Mouse (Mus musculus): Measurements from ENCODE around the gene Pou6f2.

Gene Pou6f2

DNA sequence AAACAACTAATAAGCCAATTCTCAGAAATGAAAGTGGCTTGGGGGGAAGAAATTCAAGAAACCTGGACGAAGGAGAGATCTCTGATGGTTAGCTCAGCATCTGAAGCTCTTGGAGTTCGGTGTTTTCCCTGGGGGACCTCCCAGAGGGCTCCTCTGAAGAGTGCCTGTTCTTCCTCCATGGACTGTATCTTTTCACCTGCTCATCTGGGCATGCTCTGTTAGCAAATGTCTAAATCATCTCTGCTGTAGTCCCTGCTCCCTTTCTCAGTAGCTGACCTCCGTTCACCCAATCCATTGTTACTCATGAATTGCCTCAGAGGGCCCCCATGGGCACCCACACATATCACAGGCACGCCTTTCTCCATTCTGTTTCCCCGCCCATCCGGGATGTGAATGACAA is at the start of gene Pou6f2:
Pou6f2 (minus strand) TSS at position 101 of the 400 bp plus-strand sequence.
- DNase-seq, result no peak

DNA sequence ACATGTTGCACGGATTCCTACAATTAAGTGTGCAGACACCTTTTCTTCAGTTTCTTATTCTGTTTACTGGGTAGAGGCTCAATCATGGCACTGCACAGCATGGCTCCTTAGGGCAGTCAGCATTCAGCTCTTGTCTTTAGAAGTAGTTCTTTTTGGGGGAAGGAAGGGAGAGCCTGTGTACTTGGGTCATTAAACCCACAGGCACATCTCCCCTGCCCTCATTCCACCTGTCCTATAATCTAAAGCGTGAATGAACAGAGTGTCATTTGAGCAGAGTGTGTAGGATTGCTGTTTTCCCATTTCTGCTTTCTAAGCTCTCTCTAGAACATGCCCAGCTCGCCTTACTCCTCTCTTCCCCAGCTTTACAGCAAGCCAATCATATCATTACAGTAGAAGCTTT is 42.4 kb upstream of the Pou6f2 start:
- no peak for DNase-seq

DNA sequence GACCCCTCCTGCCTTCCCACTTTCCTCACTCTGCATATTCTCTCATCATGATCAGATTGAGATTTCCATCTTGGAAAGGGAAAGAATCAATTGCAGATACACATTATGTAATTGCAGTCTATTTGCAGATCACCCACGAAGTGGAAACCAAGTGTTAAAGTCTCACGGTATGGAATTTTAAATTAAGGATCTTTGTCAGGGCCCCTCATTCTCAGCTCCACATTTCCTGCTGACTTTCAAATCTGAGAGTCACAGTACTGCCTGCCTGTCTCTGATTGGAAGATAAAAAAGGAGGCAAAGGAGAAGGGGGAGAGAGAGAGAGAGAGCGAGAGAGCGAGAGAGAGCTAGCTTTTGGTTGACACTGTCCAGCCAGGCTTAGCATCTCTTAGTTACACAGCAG is 9.8 kb downstream of the Pou6f2 start:
- no peak for DNase-seq

DNA sequence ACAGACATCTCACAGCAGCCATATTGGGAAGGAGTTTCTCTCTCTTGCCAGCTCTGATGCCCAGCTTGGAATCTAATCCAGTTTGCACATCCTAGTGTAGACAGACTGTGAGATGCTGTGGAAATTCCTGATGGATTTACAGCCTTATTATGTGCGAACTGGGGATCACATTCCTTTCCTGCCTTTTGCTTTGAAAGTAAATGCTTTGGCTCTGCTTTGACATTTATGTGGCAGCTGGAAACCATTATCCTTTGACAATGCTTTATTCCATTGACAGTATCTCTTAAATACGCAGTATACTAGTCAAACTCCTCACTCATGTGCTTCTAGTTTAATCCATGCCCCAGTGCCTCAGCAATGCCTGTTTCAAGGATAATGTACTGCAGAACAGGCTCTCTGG is 34.1 kb downstream of the Pou6f2 start:
- no peak for DNase-seq

DNA sequence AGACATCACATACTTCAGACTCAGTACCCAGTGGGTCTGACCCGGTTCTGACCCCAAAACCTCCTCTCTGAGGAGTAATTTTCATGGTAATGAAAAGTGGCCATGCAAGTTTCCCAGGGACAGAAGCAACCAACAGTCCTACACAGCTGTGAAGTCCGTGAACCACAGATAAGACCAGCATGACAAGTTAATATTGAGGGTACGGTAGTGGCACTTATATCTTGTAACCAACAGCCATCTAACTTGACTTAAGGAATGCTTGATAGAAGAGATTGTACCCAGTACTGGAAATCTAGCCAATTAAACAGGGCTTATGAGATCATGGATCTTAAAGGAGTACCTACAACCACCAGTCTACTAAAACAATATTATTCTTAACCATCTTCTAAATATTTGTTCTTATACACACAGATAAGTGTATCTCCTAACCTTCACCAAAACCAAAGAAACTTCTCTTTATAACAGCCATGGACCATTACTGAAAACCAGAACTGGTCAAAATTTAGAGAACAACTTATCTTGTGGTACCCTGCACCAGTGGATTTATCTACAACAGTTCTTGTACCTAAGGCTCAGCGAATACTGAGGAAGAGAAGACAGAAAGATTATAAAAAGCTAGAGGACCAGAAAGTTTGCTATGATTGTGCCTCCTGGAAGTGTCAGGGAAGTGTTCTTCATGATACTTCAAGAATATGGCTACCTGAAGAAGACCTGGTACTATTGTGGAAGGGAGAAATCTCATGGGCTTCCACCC is 52.7 kb downstream of the Pou6f2 start:
- DNase-seq, result no peak

DNA sequence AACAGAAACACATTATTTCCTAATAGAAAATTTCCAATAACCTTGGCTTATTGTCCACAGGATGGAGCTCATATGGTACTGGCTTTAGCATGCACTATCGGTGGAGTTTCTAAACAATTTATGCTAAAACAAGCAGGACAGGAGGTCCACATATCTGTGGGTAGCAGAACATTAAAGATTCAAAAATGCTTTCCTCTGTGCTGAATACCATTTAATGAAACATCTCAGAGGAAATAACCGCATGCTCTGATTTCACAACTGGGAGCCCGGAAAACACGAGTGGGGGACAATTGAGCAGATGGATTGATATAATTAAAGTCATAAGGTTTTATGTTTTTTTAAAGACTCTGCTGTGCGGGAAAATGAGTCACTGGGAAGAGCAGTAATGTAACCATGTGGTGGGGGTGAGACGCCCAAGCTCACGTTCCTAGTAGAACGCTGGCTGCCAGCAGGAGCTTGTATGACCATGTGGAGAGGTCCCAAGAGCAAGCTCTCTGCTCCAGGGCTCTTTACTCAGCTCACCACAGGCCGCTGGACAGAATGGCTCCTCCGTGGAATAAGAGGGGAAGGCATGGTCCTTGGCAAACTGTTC is 58.5 kb downstream of the Pou6f2 start:
- DNase-seq, result no peak

DNA sequence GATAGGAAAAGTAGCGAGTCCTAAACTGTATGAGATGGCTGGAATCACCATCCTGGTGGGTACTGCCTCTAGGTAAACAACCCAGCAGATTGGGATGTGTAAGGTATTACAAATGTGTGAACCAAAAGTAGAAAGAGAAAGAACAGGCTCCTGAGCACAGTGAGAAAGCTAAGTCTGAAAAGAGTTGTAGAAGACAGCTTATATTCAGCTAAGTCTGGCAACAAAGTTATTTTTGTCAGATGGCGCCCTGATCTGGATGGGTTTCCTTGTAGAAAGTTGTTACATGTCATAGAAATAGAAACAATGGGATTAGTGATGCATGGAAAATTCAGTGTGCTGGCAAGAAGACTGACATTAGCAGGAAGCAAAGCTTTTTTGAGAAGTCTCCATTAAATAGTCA is 59.5 kb downstream of the Pou6f2 start:
- no peak for DNase-seq

DNA sequence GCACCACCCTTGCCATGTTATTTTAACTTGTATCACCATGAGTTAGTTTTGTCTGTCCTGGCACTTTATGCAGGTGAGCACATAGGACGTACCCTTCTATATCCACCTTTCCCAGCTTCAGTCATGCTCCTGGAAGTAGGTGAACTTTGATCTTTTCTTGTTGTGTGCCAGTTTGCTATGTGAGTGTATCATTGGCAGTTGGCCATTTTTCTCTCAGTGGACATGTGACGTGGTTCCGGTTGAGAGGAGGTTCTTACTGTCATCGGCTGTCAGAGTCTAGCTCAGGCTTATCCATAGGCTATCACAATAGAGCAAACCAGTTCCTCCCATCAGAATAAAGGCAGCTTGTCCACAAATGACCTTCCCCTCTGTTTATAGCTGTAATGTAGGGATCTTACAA is 63.5 kb downstream of the Pou6f2 start:
- no peak for DNase-seq

DNA sequence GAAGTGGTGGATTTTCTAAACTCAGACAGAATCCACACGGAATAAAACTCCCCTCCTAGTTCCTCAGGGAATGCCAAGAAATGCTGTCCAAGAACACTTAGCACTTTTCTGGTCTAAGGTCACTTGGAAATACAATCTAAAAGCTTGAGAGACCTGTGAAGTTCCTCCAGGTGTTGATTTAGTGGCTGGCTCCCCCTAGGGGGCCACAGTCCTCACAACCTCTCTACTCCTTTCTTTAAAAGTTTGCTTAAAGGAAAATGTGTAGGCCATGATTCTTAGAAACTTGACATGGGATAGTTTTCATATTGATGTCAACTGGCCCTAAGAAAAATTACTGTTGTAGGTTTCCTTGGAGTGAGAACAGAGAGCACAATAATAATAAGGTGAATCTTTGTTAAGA is 64.9 kb downstream of the Pou6f2 start:
- no peak for DNase-seq

DNA sequence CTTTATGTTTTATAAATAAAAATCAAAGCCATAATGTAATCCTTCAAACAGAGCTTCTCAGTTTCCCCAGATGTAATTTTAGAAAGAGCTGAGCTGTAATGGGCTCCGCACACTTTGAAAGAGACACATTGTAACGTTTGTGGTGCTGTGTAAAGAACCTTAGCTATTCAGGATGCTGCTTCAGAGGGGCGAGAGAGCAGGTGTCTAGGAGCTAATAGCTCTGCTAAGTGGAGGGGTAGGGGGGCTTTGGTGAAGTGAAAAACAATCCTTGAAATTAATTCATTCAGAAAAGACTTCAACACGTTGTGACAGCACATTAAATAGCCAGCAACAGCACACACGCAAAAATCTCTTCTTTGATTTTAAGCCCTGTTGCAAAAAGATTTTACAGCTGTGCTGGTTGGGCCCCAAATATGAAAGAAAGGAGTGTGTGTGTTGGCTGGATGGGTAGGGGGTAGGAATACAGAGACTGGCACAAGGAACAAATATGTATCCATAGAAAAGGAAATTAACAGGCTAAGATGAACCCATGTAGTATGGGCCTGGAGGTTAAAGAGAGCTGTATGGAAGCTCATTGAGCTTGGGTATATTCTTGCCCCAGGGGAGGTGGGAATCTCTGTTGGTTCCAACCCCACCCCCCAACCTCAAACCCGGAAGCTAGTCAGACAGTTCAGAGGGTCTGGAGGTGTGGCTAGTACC is 73.4 kb downstream of the Pou6f2 start:
- DNase-seq, result no peak

DNA sequence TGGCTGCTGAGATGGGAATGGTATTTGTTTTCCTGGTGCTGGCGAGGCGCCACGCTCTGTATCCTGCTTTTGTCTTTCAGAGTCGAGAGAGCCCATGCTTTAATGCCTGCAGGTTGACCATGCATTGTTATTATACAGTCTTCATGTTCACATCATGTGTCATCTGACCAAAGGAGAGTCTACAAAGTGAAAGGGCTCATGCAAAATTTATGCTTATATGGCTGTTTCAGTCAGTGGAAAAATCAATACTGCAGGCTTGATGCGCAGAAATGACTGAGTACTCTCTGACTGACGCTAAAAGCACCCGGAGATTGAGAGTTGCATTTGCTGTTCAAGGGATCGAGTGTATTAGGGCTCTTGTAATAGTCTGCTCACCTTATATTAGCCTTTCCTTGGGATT is 74.1 kb downstream of the Pou6f2 start:
- peak in 1 of 2 experiments; percentile 15 for DNase-seq

DNA sequence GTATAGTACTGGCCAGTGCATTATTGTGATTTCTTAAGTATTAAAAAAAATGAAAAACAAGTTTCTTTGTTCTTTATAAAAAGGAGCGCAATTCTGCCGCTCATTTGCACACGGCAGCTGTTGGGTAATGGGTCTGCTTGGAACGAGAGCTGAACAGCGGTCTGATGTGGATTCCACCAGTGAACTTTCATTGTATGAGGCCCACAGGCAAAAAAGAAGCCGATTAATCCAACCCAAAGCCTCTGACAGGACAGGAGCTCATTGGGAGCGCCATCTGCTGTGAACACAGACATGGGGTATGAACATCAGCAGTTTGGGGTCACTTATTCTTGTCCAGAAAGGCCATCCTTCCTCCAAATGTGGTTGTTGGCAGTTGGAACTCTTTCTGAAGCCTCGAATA is 84.9 kb downstream of the Pou6f2 start:
- DNase-seq, result no peak

DNA sequence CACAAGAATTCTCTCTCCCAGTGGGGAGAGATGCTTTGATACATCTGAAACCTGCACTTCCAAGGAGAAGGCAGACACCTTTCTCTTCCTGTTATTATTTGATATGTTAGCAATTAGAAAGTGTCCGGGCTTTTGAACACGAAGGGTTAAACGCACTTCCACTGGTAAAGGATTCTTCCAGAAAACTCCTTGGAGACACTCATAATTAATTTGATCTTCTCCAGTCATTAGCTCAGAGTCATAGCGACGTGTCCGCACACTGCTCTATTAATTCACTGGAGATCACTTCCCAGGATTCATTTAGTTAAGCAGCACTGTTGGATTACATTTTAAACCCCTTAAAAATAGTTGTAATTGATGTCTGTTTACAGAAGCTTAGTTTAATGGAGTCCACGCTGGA is 88.5 kb downstream of the Pou6f2 start:
- no peak for DNase-seq

DNA sequence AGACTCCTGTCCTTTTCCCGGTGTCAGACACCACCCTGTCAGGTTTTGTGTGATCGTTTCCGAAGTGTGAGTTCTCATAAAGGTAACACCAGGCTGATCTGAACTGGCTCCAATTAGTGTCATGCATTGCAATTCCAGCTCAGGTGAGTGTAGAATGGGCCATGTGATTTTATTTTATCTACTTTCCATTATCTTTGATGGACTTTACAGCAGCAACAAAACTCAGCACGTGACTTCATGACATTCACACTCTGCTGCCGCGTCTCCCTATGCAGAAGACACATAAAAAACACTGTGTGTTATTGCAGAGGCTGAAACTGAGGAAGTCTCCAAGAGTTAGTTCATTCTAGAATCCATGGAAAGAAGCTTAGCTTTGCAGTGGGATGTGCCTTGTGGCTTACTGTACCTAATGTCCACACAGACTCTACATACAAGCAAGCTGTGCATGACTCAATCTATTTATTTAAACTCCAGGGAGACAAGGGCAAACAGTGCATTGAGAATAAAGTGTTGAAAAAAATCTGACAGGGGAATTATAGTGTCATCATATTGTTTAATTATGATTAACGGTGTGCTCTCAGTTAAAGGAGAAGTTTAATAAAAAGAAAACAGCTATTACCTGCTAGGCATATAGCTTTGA is 90.9 kb downstream of the Pou6f2 start:
- no peak for DNase-seq

DNA sequence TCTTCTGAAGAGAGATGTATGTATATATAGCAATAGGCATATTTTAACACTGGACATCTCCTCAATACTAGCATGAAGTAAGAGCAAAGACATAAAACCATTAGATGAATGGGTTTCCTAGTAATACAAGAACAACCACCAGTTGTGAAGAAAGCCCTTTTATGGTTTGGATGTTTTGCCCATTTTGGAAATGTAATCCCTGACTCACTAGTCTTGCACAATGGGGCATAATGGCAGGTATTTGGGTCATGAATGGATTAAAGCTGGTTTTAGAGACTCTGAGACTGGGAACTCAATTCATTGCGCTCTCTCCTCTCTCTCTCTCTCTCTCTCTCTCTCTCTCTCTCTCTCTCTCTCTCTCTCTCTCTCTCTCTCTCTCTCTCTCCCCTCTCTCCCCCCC is 97.5 kb downstream of the Pou6f2 start:
- DNase-seq, result no peak

DNA sequence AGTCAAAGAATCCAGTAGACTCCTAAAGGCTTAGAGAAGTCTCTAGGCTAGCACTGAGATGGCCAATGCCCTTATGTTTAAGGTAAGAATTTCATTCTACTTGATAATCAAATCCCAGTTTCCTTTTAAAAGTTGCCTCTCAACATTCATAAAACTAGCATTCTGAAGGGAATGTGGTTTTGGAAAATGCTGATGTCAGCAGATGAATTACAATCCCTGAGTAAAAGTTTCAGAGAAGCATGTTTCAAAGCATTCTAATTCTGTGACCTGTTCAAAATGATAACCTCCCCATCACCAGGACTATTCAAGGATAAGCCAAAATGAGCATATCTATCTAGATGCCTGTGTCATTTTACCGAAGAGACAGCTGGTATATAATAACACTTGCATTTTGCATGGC is 104.0 kb downstream of the Pou6f2 start:
- no peak for DNase-seq

DNA sequence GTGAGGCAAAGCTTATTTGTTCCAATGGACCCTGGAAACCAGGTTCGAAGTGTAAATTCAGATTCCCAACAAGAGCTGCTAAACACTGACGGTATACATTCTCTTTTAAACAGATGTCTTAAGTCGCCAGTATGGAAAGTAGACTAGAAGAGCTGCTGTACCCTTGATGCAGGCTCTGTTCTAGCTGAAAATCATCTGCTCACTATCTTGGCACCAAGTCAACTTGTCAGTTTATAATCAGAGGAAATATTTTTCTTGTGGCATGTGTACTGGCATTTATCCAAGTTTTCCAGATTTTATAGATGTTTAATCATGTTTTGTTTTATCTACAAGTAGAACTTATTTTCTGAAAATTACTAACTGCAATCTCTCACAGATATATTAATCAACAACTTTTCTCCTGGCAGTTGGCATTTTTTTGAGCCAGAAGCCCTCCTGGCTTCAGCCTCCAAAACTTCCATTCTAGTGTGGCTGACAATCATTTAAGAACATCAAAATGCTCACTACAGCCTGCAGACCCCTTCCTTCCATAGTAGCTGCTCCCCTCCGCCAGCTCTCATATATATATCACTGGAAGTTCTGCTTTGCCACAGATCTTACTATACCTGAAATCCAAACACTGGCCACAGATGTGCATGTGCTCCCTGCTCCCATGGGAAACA is 107.1 kb downstream of the Pou6f2 start:
- no peak for DNase-seq

DNA sequence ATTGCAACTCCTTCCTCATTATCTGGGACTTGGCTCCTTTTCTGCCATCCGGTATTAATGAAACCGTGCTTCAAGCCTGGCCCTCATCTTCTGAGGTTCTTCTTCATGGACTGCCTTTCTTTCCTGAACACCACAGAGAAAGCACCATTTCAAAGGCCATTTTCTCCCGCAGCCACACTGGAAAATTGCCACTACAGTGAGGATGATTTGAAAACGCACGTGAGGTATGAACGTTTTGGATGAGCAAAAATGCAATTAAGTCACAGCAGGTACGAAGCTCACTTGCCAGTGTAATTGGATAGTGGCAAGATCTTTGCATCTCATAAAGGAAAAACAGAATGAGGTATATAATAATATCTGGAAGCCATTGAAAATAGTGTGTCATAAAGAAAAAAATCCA is 110.0 kb downstream of the Pou6f2 start:
- peak; percentile 44 to 57 for DNase-seq

DNA sequence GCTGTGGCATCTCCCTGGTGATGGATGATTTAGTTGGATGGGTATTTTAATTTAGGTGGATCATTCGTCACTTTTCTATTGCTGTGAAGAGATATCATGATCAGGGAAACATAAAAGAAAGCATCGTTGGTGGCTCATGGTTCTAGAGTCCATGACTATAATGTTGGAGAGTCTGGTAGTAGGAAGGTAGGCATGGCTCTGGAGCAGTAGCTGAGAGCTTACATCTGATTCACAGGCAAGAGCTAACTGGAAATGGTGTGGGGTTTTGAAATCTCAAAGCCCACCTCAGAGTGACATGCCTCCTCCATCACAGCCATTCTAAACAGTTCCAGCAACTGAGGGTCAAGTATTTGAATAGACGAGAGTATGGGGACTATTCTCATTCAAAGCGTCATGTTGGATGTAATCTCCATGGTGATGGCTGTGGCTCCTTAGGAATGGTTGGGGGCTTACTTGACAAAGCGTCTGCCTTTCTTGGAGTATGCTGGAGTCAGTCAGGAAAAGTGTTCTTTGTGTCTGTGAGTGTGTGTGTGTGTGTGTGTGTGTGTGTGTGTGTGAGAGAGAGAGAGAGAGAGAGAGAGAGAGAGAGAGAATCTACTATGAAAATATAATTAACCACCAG is 115.0 kb downstream of the Pou6f2 start:
- no peak for DNase-seq

DNA sequence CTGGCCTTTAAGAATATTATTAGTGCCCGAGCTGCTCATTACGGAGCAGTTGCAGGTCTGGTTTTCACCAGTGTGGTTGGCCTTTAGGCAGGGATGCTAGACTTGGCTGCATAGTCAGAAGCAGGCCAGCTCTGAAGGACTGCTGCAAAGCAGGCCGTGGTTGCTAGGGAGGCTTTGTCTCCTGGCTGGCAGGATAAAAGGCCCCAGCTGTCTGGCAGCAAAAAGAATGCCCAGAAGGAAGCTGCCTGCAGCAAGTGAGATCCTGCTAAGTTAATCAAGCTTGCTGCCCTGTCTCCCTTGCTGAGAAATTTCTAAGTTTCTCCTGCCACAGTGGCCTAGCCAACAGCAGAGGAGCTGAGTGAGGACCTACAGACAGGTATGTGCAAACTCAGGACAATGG is 116.4 kb downstream of the Pou6f2 start:
- DNase-seq, result peak; percentile 53 to 60

DNA sequence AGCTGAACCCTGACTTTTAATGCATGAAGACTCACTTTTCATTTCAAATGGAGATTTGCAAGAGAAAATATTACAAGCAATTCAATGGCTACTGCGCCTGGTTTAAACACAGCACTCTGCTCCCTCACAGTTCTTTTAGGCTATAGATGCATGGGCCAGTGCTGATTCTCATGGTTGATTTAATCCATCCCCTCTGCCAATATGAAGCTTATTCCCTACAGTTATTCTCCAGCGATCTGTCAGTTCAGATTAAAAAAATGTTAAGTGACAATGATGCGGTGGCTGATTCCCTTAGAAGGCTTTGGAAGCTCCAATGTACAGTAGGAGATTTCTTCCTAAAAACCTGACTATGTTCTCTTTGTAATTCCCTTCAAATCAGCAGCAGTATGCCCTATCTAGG is 144.4 kb downstream of the Pou6f2 start:
- DNase-seq, result peak; percentile 22 to 61

DNA sequence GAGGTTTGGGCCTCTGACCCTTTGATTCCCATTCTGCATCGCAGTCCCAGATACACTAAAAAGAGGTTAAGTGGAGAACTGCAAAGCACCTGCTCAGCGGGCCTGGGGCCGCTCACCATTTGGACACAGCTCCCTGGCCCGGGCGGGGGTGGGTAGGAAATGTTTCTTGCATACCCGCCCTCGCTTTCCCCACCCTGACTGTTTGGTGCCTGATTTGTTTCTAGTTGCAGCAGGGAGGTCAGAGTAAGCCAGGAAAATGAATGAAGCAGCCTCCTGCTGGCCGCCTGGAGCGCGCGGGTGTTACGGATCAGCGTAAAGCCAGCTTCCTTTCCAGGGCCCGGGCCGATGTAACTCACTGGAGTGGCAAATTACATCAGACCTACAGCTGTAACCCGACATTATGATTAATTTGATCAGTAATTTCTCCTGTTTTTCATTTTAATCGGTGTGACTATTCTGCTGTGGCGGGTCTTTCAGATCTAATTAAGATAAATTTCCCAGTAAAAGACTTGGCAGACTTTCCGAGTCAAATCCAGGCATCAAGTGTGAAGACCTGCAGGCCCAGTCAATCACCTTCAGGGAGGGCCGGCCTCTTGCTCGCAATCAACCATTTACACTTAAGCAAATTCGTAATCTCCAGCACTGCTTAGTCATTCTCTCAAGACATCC is 178.8 kb downstream of the Pou6f2 start:
- peak; percentile 55 to 62 for DNase-seq
